Mouse (Mus musculus): ENCODE measurements around the gene Gm281.

GRCm38 (mm10) chr14:13778383-13778782 is 135.9 kb downstream of the Gm281 start:
- no peak for TF ChIP-seq POLR2A (IDR thresholded peaks at IDR 0.05; ENCODE audit: borderline replicate concordance, low read depth, low read length)
- no peak for TF ChIP-seq CTCF (IDR thresholded peaks at IDR 0.05; ENCODE audit: low read depth, low read length)

All from bone marrow macrophage, adult 2 months (primary cell).